Mouse (Mus musculus) heart, postnatal 14 days (tissue): ENCODE measurements around the gene Fbxl18. TPM values are rescaled to one million over a fixed set of nuclear protein-coding genes. Genes with fewer than 3 reads are reported as not detected.

Experiments
- DNase-seq, 2 experiments: peaks; one replicate each; pipeline ENCODE4 v3.0.0; 2021 to 2022
- intact Hi-C: fragments of 180-260 bp; cut with DNase I; formaldehyde crosslinking; loops from one replicate; pipeline ENCODE4 v1.15.1; 2025
- total RNA-seq, 2 experiments: library from RNA; stranded (reverse); gene quantifications; 2 replicates each; pipeline ENCODE4 v1.2.3; 2021

The Fbxl18 gene
- total RNA-seq, 2 experiments from 2014 or later, result 7.1 to 7.7 TPM

GRCm38 (mm10) chr5:142920311-142921073, 25.3 kb upstream of the Fbxl18 start:
- intact Hi-C loops, result no loop called here
- DNase-seq, result peak; percentile 79 to 80

GRCm38 (mm10) chr5:142917402-142917801, 22.2 kb upstream of the Fbxl18 start:
- intact Hi-C loops, result no loop called here
- DNase-seq, result no peak

GRCm38 (mm10) chr5:142916593-142916992, 21.4 kb upstream of the Fbxl18 start:
- intact Hi-C loops, result no loop called here

GRCm38 (mm10) chr5:142915231-142915630, 20.0 kb upstream of the Fbxl18 start:
- intact Hi-C loops, result no loop called here
- no peak for DNase-seq

More at GRCm38 (mm10) chr5:142916593-142916992, 21.4 kb upstream of the Fbxl18 start:
- peak in 1 of 2 experiments; percentile 32 for DNase-seq

GRCm38 (mm10) chr5:142912739-142913138, 17.5 kb upstream of the Fbxl18 start:
- no peak for DNase-seq
- intact Hi-C loops, result no loop called here

GRCm38 (mm10) chr5:142912320-142912719, 17.1 kb upstream of the Fbxl18 start:
- intact Hi-C loops, result no loop called here

GRCm38 (mm10) chr5:142911629-142912028, 16.4 kb upstream of the Fbxl18 start:
- intact Hi-C loops, result loop anchor here (2.0 kb wide), 1 partner anchor 15 kb away; no protein-coding TSS in a partner anchor
- DNase-seq, result no peak

More at GRCm38 (mm10) chr5:142912320-142912719, 17.1 kb upstream of the Fbxl18 start:
- no peak for DNase-seq

- peak; percentile 54 to 64 for DNase-seq
- intact Hi-C loops, result loop anchor here (2.0 kb wide), 1 partner anchor 17 kb away; no protein-coding TSS in a partner anchor
Observed at GRCm38 (mm10) chr5:142909576-142910278, 14.5 kb upstream of the Fbxl18 start.

- DNase-seq, result no peak
- intact Hi-C loops, result no loop called here
Observed at GRCm38 (mm10) chr5:142908941-142909575, 13.8 kb upstream of the Fbxl18 start.

GRCm38 (mm10) chr5:142907803-142908559, 12.8 kb upstream of the Fbxl18 start:
- intact Hi-C loops, result no loop called here
- DNase-seq, result peak; percentile 72 to 77

GRCm38 (mm10) chr5:142907048-142907802, 12.0 kb upstream of the Fbxl18 start:
- intact Hi-C loops, result no loop called here

GRCm38 (mm10) chr5:142906532-142907047, 11.4 kb upstream of the Fbxl18 start, which contains the start of gene Actb:
TSS of gene Actb (minus strand) at chr5:142906754.
- intact Hi-C loops, result no loop called here
- peak; percentile 98 for DNase-seq

More at GRCm38 (mm10) chr5:142907048-142907802, 12.0 kb upstream of the Fbxl18 start:
- peak; percentile 59 to 72 for DNase-seq

GRCm38 (mm10) chr5:142905725-142906531, 10.7 kb upstream of the Fbxl18 start:
- DNase-seq, result peak; percentile 99 to 100
- intact Hi-C loops, result loop anchor here (2.0 kb wide), 3 partner anchors 25 to 89 kb away; partner anchors contain the start of gene Tnrc18

GRCm38 (mm10) chr5:142905038-142905695, 9.9 kb upstream of the Fbxl18 start:
- intact Hi-C loops, result loop anchor here (2.0 kb wide), 3 partner anchors 24 to 88 kb away; partner anchors contain the start of gene Tnrc18
- no peak for DNase-seq

- intact Hi-C loops, result loop anchor here (2.0 kb wide), 3 partner anchors 24 to 88 kb away; partner anchors contain the start of gene Tnrc18
- peak in 1 of 2 experiments; percentile 36 for DNase-seq
Observed at GRCm38 (mm10) chr5:142904208-142905037, 9.2 kb upstream of the Fbxl18 start.

GRCm38 (mm10) chr5:142903470-142904207, 8.4 kb upstream of the Fbxl18 start:
- peak in 1 of 2 experiments; percentile 16 for DNase-seq
- intact Hi-C loops, result loop anchor here (2.0 kb wide), 3 partner anchors 23 to 87 kb away; partner anchors contain the start of gene Tnrc18
